Mouse (Mus musculus) ES-E14 (cell line): ENCODE data around the gene Cntf.
"Not testable (repeated sequence)": the region's sequence is repeated elsewhere in the genome, so short reads cannot be mapped to it uniquely, and the experiment has no call there.

ENCODE experiments used
- HCFC1 ChIP-seq: IDR thresholded peaks from 2 replicates; pipeline ENCODE4 v1.6.1; 2012; ENCODE audit warnings: low read length, inconsistent platforms, borderline replicate concordance; ENCODE audit not compliant: insufficient read depth
- ZC3H11A ChIP-seq: IDR thresholded peaks from 2 replicates; pipeline ENCODE4 v1.6.1; 2012; ENCODE audit warnings: low read depth, mild to moderate bottlenecking, inconsistent platforms, low read length, borderline replicate concordance

GRCm38 (mm10) chr19:12721596-12721995 is 43.8 kb downstream of the Cntf start:
- not testable (repeated sequence) for TF ChIP-seq ZC3H11A, HCFC1
